Comparison of ENCODE assay signal across 18 mouse cellular contexts in genomic region chr1:25325406-25325805, GRCm38 (mm10).
"Had no signal": no experiment of that assay in that cellular context is flagged by ENCODE, and none has a peak within 500 bp of the region (broad histone marks: within the 10 kb centered on the region; RNA-seq: fewer than 3 reads in every experiment).

No protein-coding gene starts in this region.

- DNase-seq: gastrocnemius, adult 2 months; gastrocnemius, postnatal 10 days; gastrocnemius, postnatal 25 days; heart, adult 18-20 months; heart, postnatal 10 days; heart, postnatal 4 days; kidney, adult 18-20 months; kidney, adult 8-10 months; kidney, postnatal 10 days; kidney, postnatal 25 days; kidney, postnatal 4 days; layer of hippocampus, postnatal 36 days; left cerebral cortex, postnatal 4 days had no signal

- ATAC-seq: hindbrain, embryonic 16.5 days; inflammation-experienced regulatory T-cells, adult 6 months; intestine, embryonic 15.5 days; intestine, postnatal 0 days; liver, embryonic 12.5 days had no signal
